In the genomic region with DNA sequence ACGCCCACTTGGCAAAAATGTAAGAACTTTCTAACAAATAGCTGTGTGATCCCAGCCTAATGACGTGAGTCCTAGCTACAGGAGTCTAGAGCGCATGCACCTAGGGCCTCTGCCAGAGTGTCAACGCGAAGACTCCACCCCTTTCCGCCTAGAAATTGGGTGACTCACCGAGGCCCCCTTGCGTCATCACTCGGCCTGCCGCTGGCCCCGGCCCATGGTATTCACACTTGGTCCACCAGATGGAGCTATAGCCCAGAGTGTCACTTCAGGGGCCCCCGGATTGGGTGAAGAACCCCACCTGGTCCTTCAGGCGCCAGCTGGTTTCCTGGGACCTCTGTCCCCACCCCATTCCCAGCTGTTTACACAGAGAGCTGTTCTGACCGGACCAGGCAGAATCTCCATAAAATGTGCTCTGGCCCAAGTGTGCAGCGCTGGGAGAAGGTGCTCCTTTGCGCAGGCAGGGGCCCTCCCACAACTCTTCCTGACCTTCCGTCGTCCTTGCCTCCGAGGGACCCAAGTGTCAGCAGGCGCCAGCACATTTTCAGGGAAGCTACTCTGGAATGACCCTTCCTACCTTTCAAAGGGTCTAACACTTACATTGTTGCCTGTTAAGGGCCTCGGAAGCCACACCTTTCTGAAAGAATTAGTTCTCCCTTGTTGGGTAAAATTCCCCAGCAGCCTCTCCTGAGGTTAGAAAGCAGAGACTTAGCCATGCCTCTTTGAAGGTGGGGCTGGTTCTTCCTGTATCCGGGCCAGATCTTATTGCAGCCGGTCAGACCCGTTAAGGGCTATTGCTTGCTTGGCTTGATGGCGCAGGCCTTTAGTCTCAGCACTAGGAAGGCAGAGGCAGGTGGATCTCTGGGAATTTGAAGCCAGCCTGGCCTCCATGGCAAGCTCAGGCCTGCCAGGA, we compare ENCODE assay signal across 8 mouse cellular contexts. TPM values are rescaled to one million over a fixed set of nuclear protein-coding genes. Genes with fewer than 3 reads are reported as not detected.
DNase-seq lines count a peak whose midpoint lies in the region; ATAC-seq lines count a peak whose summit lies in the region.

No protein-coding gene starts in this region.

- H3K36me3 ChIP-seq in heart, embryonic 13.5 days, result peaks cover 4% of the 10 kb centered on the region; the same call in 1 of the 2 replicates
- 0 out of 2 replicates have a peak, but pooled peaks cover 3% of the 10 kb centered on the region for H3K36me3 ChIP-seq in liver, embryonic 12.5 days
- H3K36me3 ChIP-seq in stomach, embryonic 16.5 days (ENCODE audit: control insufficient read depth, insufficient read depth, low read length), result no peaks in the 10 kb centered on the region

- WGBS in heart, embryonic 13.5 days, result 6% methylated on average over 25 of the region's 25 CpGs
- WGBS in liver, embryonic 12.5 days (ENCODE audit: insufficient replicate concordance), result 9% methylated on average over 25 of the region's 25 CpGs
- WGBS in stomach, embryonic 16.5 days, result 6% methylated on average over 25 of the region's 25 CpGs

- peak overlapping the region; percentile 79 for H3K9ac ChIP-seq in heart, embryonic 13.5 days
- peak overlapping the region; percentile 74 for H3K9ac ChIP-seq in liver, embryonic 12.5 days
- peak overlapping the region; percentile 72 for H3K9ac ChIP-seq in stomach, embryonic 16.5 days (ENCODE audit: low read length)

- peak; percentile 98 for DNase-seq in CD4-positive, CD25-positive, alpha-beta regulatory T cell, adult 2 months (ENCODE audit: low read depth, low spot score)
- DNase-seq in fat pad, adult 2 months (ENCODE audit: extremely low read depth, low read depth, low spot score), result peak; percentile 87
- peak; percentile 98 for DNase-seq in kidney, postnatal 10 days
- peak; percentile 97 for DNase-seq in neural tube, embryonic 10.5 days (ENCODE audit: extremely low spot score, low spot score)

- H3K27me3 ChIP-seq in heart, embryonic 13.5 days (replicated peaks), result no peaks in the 10 kb centered on the region
- no peaks in the 10 kb centered on the region for H3K27me3 ChIP-seq in liver, embryonic 12.5 days (replicated peaks)
- no peaks in the 10 kb centered on the region for H3K27me3 ChIP-seq in stomach, embryonic 16.5 days (ENCODE audit: control insufficient read depth, insufficient read depth, low read length)

- peak; percentile 86 for ATAC-seq in heart, embryonic 13.5 days (ENCODE audit: extremely low read depth, insufficient number of reproducible peaks, low FRiP score, low TSS enrichment)
- ATAC-seq in liver, embryonic 12.5 days, result peak; percentile 89
- ATAC-seq in stomach, embryonic 16.5 days (ENCODE audit: insufficient read depth, low FRiP score), result peak; percentile 92

- H3K9me3 ChIP-seq in heart, embryonic 13.5 days, result no peaks in the 10 kb centered on the region
- no peaks in the 10 kb centered on the region for H3K9me3 ChIP-seq in liver, embryonic 12.5 days (replicated peaks)
- no peaks in the 10 kb centered on the region for H3K9me3 ChIP-seq in stomach, embryonic 16.5 days (replicated peaks; ENCODE audit: control insufficient read depth, low read length)

- H3K4me3 ChIP-seq in brown adipose tissue, adult 24 weeks (ENCODE audit: insufficient read depth, low read depth, low read length), result peak overlapping the region; percentile 50
- H3K4me3 ChIP-seq in heart, embryonic 13.5 days, result peak overlapping the region; percentile 40
- peak overlapping the region; percentile 39 for H3K4me3 ChIP-seq in liver, embryonic 12.5 days
- peak overlapping the region; percentile 35 for H3K4me3 ChIP-seq in stomach, embryonic 16.5 days (replicated peaks; ENCODE audit: low read length)

- peak overlapping the region; percentile 97 for H3K27ac ChIP-seq in brown adipose tissue, adult 24 weeks (replicated peaks; ENCODE audit: low read depth, low read length)
- H3K27ac ChIP-seq in heart, embryonic 13.5 days (replicated peaks), result peak overlapping the region; percentile 94
- peak overlapping the region; percentile 87 for H3K27ac ChIP-seq in liver, embryonic 12.5 days
- H3K27ac ChIP-seq in stomach, embryonic 16.5 days (ENCODE audit: low read length), result peak overlapping the region; percentile 99

- peak overlapping the region; percentile 67 for H3K4me2 ChIP-seq in heart, embryonic 13.5 days
- peak overlapping the region; percentile 67 for H3K4me2 ChIP-seq in liver, embryonic 12.5 days
- H3K4me2 ChIP-seq in stomach, embryonic 16.5 days (ENCODE audit: low read depth, low read length), result peak overlapping the region; percentile 60

- H3K4me1 ChIP-seq in brown adipose tissue, adult 24 weeks (ENCODE audit: control insufficient read depth, insufficient read depth, insufficient read length, low read length), result peaks cover 18% of the 10 kb centered on the region
- H3K4me1 ChIP-seq in heart, embryonic 13.5 days, result peaks cover 66% of the 10 kb centered on the region
- H3K4me1 ChIP-seq in liver, embryonic 12.5 days, result peaks cover 89% of the 10 kb centered on the region
- H3K4me1 ChIP-seq in stomach, embryonic 16.5 days (ENCODE audit: control insufficient read depth, insufficient read depth, low read length), result peaks cover 48% of the 10 kb centered on the region

RNA-seq across cellular contexts. Expression of a gene that starts 6.5 kb away (rescaled TPM):
- polyA plus RNA-seq in brown adipose tissue, adult 24 weeks (2012; ENCODE audit: insufficient read depth, insufficient read length, missing spikeins), result 40.4 and 48.4 TPM in 2 replicates
- 451 and 478 TPM in 2 replicates for polyA plus RNA-seq in heart, embryonic 13.5 days (2015; fragmentation: Nextera tagmentation; extraction: Ambion mirVana)
- polyA plus RNA-seq in liver, embryonic 12.5 days (2016; fragmentation: Nextera tagmentation; extraction: Ambion mirVana), result 546 and 555 TPM in 2 replicates
- 334 and 340 TPM in 2 replicates for polyA plus RNA-seq in stomach, embryonic 16.5 days (2015; fragmentation: Nextera tagmentation; extraction: Ambion mirVana)

RNA-seq across cellular contexts. Expression of a gene that starts 9.3 kb away (rescaled TPM):
- polyA plus RNA-seq in brown adipose tissue, adult 24 weeks (2012; ENCODE audit: insufficient read depth, insufficient read length, missing spikeins), result 6.8 and 8.9 TPM in 2 replicates
- polyA plus RNA-seq in heart, embryonic 13.5 days (2015; fragmentation: Nextera tagmentation; extraction: Ambion mirVana), result 18.4 and 19.4 TPM in 2 replicates
- polyA plus RNA-seq in liver, embryonic 12.5 days (2016; fragmentation: Nextera tagmentation; extraction: Ambion mirVana), result 17.6 and 18.0 TPM in 2 replicates
- 25.7 and 27.3 TPM in 2 replicates for polyA plus RNA-seq in stomach, embryonic 16.5 days (2015; fragmentation: Nextera tagmentation; extraction: Ambion mirVana)

Comparison
In these comparisons a context has a peak if more than half of its experiments do, and no peak if none do; other contexts are left out.
1. Peak in every context shown above with its lines: DNase-seq, ATAC-seq, H3K4me3 ChIP-seq and H3K27ac ChIP-seq.